Mouse (Mus musculus): ENCODE measurements around the gene Eme2.
A peak's percentile ranks its signal among the peaks of the same experiment; 100 is the strongest.

Eme2 gene

DNA sequence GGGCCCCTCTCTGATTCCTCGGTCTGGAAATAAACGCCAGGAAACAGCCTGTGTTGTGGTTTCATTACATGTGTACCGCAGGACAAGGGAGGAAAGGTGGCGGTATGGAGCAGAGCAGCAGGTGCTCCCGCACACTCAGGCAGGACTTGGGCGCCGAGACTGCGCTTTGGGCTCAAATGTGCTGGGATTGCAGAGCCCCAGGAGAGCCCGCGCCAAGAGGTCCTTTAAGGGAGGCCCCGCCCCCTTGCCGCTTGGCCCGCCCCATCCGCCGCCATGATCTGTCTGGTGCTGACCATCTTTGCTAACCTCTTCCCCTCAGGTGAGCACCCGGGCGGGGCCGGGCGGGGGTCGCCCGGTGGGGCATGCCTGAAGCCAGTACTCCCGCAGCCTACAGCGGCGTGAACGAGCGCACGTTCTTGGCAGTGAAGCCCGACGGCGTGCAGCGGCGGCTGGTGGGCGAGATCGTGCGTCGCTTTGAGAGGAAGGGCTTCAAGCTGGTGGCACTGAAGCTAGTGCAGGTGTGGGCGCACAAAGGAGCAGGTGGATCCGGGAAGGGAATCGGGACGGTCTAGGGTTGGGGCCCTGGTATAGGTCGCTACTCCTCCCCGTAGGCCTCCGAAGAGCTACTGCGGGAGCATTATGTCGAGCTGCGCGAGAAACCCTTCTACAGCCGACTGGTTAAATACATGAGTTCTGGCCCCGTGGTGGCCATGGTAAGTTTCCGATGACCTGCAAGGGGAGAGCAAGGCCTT is 1.5 kb upstream of the Eme2 start, which contains the start of gene Nme3:
TSS of gene Nme3 (plus strand) at position 260 of the 752 bp plus-strand sequence.
- peak; percentile 84 to 91 for DNase-seq (ENCODE audit: low spot score in 2 of 2)

DNA sequence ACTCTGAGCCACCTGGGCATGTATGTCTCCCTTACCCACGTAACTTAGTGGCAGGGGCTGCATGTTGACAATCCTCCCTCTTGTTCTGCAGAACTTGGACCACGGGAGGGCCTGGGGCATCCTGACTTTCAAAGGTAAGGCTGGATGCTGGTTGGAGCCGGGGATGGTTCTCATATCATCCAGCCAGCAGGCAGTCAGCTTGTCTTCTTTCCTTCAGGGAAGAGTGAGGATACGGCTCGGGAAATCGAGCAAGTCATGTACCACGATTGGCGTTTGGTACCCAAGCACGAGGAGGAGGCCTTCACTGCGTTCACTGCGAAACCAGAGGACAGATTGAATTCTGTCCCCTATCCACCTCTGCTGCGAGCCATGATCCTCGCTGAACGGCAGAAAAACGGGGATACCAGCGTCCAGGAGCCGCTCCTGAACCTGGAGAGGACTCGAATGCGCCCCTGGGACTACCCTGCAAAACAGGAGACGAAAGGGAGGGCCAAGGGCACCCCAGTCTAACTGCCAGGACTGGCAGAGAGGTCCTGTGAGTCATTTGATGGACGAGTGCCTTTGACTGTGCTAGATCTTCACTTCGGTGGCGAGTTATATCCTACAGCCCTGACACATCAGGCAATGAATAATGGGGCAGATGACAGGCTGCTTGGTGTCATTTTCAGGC is 819 bp upstream of the Eme2 start:
- DNase-seq (ENCODE audit: low spot score in 2 of 2) = peak in 1 of 2 experiments; percentile 72

DNA sequence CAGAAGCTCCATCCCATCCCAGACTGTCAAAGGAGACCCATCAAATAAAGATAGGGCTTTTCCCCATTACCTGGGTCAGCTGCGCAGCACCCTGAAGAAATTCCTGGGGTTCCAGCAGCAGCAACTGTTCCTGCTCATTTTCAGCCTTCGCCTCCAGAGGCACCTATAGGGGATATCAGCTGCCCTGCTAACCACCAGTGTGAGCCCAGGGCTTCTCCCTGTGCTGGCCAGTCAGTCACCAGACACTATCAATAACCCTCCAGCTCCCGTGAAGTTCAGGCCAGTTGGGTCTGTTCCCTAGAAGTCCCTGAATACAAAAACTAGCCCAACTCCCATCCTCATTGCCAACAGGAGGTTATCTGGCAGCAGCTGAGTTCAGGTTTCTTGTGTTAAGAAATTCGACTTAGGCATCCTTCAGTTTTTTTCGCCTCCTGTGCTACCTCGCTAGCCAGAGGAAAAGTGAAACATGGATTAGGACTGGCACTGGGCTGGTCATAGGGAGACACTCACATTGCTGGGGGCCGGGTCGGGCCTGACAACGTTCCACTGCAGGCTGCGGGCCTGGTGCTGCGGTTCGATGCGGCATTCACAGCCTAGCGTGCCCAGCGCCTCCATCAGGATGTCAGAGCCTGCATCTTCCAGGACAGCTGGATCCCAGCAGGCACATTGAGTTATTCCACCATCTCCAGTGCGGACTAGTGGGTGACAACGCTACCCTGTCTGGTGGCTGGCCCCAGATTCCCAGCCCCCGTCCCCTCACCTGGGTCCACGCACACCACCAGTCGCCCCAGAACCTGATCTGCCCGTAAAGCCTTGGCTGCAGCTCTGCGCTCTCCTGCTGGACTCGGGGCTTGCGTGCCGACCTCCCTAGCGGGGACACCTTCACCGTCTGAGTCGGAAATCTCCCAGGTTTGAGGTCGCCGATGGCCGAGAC is 559 bp downstream of the Eme2 start:
- peak in 1 of 2 experiments; percentile 77 for DNase-seq (ENCODE audit: low spot score in 2 of 2)

DNA sequence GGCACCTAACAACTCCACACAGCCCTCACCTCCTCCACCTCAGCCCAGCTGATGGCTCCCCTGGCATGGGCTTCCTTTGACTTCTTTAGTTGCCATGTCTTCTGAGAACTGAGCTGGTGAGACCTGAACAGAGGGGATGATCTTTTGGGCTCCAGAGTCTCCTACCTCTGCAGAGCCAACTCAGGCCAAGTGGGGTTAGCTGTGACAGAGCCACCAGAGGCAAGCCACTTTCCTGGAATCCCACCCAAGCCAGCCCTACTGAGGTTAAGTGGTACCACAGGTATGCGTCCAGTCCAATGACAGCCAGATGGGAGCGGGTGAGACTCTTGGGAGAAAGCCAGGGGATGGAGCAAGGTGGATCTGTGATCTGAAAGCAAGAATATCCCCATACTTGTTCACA is 1.6 kb downstream of the Eme2 start:
- no peak for DNase-seq (ENCODE audit: low spot score in 2 of 2)

DNA sequence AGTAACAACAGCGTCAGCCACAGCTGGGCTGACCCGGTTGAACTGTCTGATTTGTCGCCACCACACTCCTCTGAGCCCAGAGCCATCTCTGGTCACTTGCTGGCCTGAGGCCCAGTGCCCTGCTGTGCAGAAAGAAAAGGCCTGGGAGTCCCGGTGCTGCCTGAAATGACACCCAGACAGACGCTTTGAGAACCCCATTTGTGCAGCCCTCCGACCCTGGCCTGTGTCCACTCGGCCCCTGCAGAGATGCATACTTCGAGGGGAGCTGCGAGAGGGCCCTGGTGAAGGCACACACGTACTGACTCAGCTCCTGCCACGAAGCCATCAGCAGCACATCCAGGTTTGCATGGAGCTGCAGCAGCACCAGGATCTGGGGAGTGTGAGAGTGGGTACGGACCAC is 2.1 kb downstream of the Eme2 start:
- DNase-seq (ENCODE audit: low spot score in 2 of 2) = no peak

DNA sequence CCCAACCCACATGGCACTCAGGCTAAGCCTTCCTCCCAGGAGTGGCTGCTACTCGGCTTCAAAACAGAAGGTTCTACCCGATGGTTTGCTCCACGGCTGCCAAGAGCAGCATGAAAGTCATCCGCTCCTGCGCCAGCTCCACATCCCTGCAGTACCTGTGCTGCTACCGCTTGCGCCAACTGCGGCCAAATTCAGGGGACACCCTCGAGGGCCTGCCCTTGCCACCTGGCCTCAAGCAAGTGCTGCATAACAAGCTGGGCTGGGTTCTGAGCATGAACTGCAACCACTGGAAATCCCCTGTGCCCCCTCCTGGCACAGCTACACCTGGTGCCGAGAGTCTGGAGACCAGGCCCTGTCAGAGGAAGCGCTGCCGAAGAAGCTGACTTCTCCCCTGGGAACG is 3.6 kb downstream of the Eme2 start:
- DNase-seq (ENCODE audit: low spot score in 2 of 2) = peak in 1 of 2 experiments; percentile 61

DNA sequence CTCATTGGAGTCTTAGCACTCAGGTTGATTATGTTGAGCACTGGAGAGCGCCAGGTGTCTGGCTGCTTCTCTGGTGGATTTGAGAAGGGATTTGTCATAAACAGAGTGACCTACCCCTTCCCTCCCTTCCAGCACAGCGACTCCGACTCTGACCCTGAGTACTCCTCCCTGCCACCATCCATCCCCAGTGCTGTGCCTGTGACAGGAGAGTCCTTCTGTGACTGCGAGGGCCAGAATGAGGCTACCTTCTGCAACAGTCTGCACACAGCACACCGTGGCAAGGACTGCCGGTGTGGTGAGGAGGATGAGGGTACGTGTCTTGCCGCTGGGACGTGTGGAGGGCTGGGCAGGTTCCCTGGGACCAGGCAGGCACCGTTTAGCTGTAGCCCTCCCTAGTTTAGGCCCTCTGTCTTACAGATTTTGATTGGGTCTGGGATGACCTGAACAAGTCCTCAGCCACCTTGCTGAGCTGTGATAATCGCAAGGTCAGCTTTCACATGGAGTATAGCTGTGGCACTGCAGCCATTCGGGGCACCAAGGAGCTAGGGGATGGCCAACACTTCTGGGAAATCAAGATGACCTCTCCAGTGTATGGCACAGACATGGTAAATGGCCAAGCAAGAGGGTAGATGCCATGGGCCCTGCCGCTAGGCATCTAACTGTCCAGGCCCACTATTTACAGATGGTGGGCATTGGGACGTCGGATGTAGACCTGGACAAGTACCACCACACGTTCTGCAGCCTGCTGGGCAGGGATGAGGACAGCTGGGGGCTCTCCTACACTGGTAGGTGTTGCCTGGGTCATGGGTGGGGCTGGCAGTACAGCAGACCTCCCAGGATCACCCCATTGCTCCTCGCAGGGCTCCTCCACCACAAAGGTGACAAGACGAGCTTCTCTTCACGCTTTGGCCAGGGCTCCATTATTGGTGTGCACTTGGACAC is 4.5 kb downstream of the Eme2 start:
- no peak for DNase-seq (ENCODE audit: low spot score in 2 of 2)

DNA sequence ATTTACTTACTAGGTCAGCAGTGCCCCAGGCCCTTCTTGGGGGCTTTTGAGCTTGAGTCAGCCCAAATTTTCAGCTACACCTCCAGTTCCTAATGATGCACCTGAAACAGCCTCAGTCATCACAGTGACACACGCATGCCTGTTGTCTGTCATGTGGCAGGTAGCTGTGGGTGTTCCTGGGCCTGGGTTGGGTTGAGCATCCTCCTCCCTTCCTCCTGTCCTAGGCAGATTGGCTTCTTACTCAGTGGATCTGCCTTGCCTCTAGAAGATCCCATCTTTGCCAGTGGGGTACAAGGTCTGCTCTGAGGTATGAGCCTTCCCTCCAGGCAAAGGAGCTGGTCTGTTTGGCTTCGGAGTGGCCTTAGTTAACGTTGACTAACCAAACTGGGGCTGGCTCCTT is 6.0 kb downstream of the Eme2 start:
- no peak for DNase-seq (ENCODE audit: low spot score in 2 of 2)

DNA sequence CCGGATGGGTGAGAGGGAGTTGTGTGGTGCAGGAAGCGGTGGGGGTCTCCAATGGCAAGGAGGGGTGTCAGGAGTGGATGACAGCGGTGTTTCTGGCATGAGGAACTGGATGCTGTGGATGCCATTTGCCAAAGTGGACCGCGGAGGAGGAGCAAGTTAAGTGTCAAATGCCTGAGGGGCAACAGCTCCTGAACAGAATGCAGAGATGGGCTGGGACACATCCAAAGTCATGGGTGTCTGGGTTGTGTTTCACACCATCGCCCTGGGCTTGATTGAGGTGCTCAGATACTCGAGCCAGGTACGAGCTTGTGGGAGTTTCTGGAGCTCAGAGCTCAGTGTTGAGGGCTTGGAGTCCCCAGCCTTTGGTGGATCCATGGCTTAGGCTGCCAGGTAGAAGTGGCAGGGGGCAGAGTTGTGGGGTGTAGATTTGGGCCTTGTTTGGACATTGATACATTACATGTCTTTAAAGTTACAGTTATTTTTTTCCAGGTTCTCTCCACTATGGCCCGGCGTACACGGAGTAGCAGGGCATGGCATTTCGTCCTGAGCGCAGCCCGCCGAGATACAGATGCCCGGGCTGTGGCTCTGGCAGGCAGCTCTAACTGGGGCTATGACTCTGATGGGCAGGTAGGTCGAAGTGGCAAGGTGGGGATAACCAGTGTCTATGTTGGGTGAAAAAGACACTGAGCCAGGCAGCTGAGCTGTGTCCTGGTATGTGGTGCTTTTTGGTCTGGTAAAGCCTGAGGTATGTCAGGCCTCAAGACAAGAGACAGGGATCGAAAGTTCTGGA is 7.4 kb downstream of the Eme2 start:
- no peak for DNase-seq (ENCODE audit: low spot score in 2 of 2)

DNA sequence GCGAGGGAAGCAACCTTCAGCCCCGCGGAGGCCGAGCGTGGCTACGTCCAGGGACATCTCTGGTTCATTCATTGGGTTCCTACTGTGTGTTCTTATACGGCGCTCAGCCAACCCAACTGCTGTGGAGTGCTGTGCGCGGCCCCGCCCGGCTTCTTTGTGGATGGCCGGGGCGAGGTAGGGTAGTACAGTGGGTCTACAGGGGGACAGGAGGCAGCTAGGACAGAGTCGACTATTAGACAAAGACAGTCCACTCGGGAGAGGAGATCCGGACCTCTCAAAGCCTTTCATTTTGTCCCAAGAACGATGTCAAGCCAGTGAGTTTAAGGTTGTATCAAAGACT is 8.0 kb downstream of the Eme2 start:
- DNase-seq (ENCODE audit: low spot score in 2 of 2) = no peak

DNA sequence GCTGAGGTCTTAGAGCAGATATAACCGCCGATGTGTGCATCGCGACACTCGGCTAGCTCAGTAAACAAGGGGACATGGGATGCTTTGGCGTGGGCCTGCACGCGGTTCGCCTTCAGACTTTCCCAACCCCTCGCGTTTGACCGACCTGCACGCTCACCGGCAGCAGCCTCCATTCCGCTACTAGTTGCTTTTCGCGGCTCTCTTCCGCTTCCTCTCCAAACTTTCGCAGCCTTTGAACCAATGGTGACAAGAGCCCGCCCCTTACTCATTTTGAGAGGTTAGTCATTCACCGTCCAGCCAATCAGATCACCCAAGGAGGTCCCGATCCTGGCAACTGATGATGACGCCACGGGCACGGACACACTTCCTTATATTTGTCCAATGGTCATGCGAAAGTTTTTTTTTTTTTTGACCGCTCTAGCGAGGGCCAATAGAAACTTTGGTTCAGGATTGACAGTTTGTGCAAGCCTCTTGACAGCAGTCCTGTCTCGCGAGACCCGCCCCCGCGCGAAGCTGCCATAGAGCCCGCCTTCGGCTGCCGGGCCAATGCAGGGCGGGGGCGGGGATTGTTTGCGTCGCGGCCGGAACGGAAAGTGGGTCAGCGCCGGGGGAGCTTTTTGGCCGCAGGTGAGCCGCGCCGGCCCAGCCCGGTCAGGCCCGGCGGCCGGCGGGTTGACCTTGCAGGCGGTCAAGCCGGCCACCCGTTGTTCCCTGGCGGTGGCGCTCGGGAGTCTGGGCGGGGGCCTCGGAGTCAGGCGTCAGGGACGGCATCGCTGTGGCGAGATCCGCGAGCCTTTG is 8.6 kb downstream of the Eme2 start, which contains the start of the genes Nubp2 and Spsb3:
TSS of gene Nubp2 (minus strand) at position 216 of the 798 bp plus-strand sequence.
TSS of gene Spsb3 (plus strand) at position 510 of the 798 bp plus-strand sequence.
- DNase-seq (ENCODE audit: low spot score in 2 of 2) = peak; percentile 97 to 98

DNA sequence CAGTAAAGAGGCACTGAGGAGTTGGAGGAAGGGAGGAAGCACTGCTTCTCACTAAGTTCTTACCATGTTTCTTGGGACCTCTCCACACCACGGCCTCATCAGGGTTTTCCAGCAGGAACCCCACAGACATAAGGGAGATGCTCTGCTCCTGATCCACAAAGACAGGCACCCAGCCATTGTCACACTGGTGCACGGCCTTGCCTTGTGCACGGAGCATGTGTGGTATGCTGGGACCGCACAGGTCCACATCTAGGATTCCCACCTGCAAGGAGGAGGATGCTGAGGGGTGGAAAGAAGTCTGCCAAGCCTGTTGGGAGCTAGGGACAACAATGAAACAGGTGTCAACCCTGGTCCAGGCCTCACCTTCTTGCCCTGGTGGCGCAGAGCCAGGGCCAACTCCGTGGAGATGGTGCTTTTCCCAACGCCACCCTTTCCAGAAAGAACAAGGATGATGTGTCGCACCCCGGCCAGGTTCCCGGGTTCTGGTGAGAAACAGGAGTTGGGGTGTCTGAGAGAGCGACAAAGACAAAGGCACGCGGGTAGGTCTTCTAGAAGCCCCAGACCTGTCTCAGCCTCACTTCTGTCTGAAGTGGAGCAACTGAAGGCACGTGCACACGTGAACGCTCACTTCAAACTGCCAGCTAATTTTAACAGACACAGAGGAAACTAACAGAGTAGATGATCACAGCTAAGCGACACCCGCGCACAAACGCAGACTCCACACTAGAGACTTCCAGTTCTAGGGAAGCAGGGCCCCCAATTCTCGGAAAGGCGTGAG is 9.3 kb downstream of the Eme2 start:
- no peak for DNase-seq (ENCODE audit: low spot score in 2 of 2)

DNA sequence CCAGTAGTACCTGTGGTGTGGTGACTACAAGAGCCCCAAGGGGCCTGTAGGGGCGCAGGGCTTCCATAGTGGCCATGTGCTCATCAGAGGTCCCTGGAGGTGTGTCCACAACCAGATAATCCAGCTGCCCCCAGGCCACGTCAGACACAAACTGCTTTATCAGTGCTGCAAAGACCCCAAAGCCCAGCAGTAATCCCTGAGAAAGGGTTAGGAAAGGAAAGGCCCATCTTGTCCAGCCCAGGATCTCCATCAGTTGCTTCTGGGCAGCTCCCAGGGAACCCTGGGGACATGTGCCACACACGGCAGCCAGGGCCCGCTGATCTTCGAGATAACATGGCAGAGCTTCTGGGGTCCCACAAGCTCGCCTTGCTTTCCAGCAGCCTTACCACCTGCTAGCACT is 10.5 kb downstream of the Eme2 start:
- DNase-seq (ENCODE audit: low spot score in 2 of 2) = no peak

DNA sequence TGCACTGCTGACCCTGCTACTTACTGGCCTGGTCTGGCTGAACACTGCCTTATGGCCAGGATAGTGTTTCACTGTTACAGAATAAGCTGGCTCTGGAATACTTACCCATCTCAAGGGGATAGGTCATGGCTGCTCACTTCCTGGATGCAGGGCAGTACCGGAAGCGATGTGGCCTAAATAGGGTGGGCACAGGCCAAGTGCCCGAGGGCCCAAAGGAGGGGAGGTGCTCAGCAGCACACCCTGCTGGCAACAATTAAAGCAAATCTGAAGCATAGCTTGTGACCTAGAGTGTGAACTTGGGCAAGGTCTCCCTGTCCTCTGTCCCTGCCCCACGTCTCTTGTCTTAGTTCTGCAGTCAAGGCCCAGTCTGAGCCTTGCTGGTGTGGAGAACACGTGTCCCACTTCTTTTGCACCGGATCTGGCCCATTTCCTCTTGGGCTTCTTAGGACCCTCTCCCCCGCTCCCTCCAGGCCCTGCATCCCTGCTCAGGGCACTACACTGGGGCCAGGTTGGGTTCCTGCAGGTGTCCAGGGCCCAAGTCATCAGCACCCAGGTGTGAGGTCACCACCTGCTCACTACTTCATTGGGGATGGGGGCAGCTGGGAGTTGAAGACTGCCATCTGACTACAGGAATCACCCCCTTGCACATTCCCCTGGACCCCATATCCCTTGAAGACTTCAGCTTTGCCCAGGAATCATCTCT is 13.0 kb downstream of the Eme2 start:
- DNase-seq (ENCODE audit: low spot score in 2 of 2) = no peak

DNA sequence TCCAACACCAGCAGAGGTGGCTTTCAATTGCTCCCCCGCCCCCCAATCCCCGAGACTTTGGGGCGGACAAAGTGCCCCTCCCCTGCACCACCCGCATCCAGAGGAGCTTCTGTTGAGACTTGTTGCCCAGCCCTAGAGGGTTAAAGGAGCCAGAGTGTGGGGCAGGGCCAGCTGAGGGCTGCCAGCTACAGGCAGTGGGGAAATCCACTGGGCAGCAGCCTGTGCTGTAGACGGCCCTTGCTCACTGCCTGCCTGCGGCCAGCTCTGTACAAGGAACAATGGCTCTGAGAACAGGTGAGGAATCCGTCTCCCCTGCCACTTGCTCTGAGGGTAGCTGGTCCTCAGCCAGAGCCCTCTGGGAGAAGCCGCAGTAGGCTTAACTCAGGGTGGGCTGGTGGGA is 16.4 kb downstream of the Eme2 start:
- DNase-seq (ENCODE audit: low spot score in 2 of 2) = no peak

DNA sequence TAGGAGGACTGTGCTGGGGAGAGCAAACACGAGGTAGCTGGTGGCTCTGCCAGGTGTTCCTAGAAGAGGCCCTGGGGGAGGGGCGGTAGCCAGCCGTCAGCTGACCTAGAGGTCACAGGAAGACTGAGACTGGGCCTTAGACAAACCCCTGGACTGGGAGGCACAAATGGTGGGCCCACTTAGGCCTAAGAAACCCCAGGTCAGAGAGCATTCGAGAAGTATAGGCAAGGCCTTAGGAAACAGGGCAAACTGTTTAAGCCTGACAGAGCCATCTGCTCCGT is 16.8 kb downstream of the Eme2 start:
- DNase-seq (ENCODE audit: low spot score in 2 of 2) = no peak

DNA sequence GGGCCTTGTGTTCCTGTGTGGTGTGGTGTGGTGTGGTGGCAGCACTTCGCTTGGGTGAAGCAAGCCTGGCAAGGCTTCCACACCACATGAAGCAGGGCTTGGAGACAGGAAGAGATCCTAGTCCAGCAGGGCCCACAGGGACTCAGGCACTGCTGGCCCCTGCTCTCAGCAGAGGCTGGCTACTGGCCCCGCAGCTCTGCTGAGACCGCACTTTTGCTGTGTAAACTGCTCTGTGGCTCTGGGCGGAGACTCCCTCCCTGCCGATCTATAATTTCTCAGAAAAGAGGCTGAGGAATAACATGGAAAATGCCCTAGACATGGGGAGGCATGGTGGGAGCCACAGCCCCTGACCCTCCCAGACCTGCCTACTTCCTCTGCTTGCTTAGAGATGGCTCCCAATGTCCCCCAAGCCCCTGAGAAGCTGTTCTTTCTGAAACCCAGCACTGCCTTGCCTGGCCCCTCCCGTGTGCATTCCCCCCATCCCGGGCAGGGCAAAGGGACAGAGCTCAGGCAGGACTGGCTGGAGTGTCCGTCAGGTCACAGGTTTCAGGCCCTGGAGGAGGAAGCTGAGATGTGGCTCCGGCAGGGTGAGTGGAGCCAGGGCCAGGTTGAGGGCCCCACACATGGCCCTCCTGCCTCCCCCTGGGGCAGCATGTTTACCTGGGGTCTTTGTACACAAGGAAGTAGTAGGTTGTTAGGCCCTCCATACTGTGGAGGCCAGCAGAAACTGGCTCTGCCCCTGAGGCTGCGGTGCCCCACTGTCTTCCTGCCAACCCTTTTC is 17.4 kb downstream of the Eme2 start:
- DNase-seq (ENCODE audit: low spot score in 2 of 2) = no peak
